Mouse (Mus musculus) thymus, postnatal 10 days (tissue): ENCODE data around the gene Cct8l1.

Experiments used
- DNase-seq, 2 experiments: peaks; one replicate each; pipeline ENCODE4 v3.0.0; 2021; ENCODE audit warnings: low spot score in 2 of 2

The Cct8l1 gene

DNA sequence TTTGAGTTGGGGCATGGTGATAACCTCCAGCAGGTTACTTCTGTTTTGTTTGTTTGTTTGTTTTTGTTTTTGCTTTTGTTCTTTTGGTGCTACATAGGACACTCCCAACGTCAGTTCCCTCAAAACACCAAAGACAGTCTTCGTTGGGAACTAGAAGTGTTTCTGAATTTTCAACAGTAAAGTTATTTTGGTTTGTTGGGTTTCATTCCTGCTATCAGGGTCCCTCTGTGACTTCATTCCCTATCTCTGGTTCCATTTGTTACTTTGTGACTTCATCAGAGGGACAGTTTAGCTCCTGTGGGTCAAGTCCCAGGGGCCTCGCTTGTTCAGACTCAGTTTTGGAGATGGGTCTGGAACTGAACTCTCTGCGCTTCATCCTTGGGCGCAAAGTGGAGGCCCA lies at the start of gene Cct8l1:
Gene Cct8l1, plus strand, starts transcription at position 301 of the 400 bp plus-strand sequence.
- DNase-seq: no peak

DNA sequence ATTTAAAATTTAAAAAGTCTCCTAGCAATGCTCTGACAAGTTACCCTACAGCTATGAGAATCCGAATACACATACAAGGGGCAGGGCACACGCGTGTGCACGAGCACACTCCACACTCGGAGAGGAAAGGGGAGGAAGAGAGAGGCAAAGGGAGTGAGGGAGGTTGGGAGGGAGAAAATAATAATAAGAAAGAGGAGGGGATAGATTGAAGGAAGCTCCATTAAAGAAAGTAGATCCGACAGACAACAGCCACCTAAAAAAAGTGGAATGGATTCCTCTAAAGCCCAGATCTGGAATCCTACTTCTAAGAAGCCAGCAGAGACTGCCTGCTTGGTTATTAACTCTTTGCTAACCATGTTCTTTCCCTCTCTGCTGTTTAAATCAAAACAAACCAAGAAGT lies 43.8 kb upstream of the Cct8l1 start:
- no peak for DNase-seq

DNA sequence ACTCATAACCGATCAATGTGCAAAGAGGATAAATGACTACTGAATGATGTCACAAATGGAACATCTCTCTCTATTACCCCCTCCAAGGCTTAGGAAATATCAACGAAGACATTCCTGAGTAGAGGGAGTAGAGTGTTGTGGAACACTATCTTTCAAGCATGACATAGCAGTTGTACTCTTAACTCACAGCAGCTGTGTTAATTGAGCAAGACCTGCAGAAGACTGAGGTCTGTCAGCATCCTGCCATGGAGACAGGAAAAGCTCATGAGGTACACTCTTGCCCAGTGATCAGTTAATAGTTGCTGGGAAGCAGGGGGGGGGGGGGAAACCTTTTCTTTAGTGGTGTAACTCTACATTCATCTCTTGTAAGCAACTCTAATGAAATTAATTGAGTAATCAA lies 40.1 kb upstream of the Cct8l1 start:
- DNase-seq: no peak

DNA sequence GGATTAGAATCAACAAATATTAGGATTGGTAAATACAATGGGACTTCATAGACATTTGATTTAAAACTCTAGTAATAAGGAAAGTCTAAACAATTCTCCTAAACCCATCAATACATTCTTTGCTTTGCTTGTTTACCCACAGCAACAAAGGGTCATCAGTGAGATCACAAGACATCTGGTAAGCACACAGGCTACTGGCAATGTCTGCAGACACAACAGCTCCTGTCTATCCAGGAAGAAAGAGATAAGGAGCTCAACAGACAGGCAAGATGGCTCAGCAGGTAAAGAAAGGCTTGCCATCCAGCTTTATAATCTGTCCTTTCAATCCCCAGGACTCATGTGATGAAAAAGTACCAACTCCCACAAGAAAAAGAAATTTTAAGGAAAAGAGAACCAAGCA lies 37.0 kb upstream of the Cct8l1 start:
- DNase-seq: no peak

DNA sequence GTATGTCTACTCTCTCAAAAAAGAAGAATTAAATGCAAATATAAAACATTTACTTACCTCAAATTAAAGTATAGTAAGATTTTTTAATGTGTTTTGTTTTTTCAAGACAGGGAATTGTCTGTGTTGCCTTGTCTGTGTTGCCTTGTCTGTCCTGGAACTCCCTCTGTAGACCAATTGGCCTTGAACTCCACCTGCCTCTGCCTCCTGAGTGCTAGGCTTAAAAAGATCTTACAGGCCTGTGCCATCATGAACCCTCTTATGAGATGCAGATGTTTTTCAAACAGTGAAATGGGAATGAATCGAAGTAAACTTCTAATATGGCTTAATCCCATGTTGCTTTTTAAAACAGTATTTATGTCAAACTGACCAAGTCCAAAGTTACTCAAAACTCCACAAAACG lies 19.2 kb upstream of the Cct8l1 start:
- DNase-seq: no peak

- peak in 1 of 2 experiments; percentile 11 for DNase-seq
Observed at GRCm38 (mm10) chr5:25497369-25497719, 18.5 kb upstream of the Cct8l1 start.

DNA sequence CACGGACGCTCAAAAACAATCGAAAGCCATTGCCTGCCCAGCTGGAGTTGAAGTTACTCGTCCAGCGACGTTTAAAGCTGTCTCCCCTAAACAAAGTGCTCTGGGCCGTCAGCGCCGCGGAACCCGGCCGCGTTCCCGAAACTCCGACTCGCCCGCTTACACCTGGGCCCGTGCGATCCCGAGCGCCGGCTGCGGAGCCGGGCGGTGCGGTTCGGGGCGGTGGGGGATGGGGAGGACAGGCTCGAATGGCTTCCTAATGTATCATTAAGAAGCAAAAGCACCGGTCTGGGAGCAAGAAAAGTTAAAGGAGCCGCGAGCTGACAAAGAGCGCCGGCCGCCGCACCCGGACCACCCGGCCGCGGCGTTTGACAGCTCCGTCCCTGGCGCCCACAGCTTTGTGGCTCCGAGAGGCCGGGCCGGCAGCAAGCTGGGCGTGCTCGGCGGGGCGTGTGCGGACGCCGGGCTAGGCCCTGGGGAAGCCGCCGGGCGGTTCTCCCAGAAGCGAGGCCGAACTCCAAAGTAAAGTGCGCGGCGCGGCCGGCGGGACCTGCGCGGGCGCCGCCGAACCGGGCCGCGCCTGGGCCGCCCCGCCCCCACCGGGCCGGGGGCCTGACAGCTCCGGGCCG lies 18.0 kb upstream of the Cct8l1 start:
- peak; percentile 32 to 35 for DNase-seq

DNA sequence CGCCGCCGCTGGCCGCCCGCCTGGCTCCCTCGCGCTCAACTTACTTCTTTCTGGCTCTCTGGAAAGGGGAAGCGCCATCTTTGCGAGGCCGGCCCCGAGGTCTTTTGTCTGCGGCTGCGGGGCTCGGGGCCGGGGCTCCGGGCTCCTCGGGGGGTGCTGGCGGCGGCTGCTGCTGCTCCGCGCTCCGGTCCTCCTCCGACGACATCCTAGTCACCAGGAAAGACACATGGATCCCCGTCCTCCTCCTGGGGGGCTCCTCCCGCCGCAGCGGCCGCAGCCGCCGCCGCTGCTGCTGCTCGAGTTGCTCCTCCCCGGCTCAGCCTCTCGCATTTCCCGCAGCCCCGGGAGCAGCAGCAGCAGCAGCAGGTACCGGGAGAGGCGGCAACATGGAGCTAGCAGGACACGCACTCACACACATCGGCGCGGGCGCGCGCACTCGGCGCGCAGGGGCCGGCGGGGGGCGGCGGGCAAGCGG lies 17.5 kb upstream of the Cct8l1 start, which contains the start of gene Kmt2c:
Gene Kmt2c, minus strand, starts transcription at position 438 of the 475 bp plus-strand sequence.
- peak; percentile 66 to 67 for DNase-seq

- peak; percentile 71 to 77 for DNase-seq
Observed at GRCm38 (mm10) chr5:25498821-25499422, 16.9 kb upstream of the Cct8l1 start.

DNA sequence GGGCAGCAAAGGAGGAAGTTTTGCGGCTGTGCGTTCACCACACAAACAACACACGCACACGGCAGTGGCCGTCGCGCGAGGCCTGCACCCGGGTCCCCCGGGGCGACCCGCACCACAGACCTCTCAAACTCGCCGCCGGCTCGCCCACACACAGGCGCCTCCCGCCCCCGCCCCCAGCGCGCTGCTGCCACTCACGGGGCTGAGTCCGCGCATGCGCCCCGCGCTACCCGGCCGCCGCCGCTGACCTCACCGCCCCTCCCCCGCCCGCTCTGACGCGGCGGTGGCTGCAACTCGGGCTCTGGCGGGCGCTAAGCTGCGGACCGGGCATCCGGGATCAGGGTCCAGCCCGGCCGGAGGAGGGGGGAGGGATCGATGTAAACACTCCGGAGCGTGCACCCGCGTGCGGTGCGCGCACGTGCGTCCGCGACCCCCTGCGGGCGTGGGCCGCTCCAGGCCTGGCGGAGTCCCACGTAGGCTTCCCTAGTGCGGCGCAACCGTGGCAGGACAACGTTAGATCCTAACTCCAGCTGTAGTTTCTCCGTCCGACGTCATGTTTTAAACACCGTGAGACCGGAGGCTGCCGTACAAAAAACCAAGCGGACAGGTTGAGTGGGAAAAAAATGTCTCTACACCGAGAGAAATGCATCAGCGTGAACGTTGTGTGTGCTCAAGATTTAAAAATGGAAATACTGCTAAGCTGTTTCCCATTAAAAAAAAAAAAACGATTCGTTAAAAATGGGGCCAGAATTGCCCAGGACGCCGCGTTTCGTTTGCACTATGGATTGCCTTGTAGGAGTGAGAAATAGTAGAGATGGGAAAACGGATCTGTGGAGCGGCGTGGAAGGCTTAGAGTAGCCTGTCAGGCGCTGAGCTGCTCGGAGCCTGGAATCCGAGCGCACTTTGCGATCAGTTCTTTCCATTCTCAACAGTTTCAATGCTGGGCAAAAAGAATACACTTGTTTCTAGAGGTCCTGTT lies 16.2 kb upstream of the Cct8l1 start:
- DNase-seq: peak; percentile 89 to 94

GRCm38 (mm10) chr5:25500686-25501085 lies 15.2 kb upstream of the Cct8l1 start:
- no peak for DNase-seq

GRCm38 (mm10) chr5:25506041-25506440 lies 9.8 kb upstream of the Cct8l1 start:
- DNase-seq: no peak

GRCm38 (mm10) chr5:25516301-25516895 lies 531 bp downstream of the Cct8l1 start:
- DNase-seq: no peak

GRCm38 (mm10) chr5:25517550-25517949 lies 1.7 kb downstream of the Cct8l1 start:
- no peak for DNase-seq

- DNase-seq: no peak
Observed at GRCm38 (mm10) chr5:25519820-25520219, 4.0 kb downstream of the Cct8l1 start.

GRCm38 (mm10) chr5:25521461-25521860 lies 5.6 kb downstream of the Cct8l1 start:
- no peak for DNase-seq

GRCm38 (mm10) chr5:25526116-25526515 lies 10.2 kb downstream of the Cct8l1 start:
- DNase-seq: no peak

GRCm38 (mm10) chr5:25526926-25527325 lies 11.1 kb downstream of the Cct8l1 start:
- DNase-seq: no peak

DNA sequence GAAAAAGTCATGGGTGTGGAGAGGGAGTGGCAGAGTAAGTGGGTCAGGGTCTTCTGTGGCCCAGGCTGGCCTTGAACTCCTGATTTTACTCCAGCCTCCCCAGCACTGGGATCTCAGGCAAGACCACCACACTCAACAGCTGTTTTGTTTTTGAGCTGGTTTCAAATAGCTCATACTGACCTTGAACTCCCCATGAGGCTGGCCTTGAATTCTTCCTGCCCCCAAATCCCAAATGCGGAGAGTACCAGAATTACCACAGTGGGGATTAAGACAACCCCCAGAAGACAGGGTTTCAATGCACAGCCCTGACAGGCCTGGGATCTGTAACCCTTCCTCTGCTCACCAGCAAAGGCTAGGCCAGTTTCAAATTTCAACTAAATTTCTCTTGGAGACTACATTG lies 12.1 kb downstream of the Cct8l1 start:
- no peak for DNase-seq

GRCm38 (mm10) chr5:25528851-25529528 lies 13.1 kb downstream of the Cct8l1 start:
- DNase-seq: peak; percentile 19 to 25
